Mouse (Mus musculus): ENCODE data around the gene Casd1.
A peak's percentile ranks its signal among the peaks of the same experiment; 100 is the strongest.

The Casd1 gene

GRCm38 (mm10) chr6:4600658-4601296 lies at the start of gene Casd1:
Casd1 (plus strand) TSS chr6:4600839.
- peak; percentile 59 for DNase-seq

GRCm38 (mm10) chr6:4555366-4555765 lies 45.3 kb upstream of the Casd1 start:
- DNase-seq = no peak

- DNase-seq = no peak
These were observed 43.6 kb upstream of the Casd1 start for GRCm38 (mm10) chr6:4557086-4557485.

GRCm38 (mm10) chr6:4557678-4558077 lies 43.0 kb upstream of the Casd1 start:
- DNase-seq = peak; percentile 49

- no peak for DNase-seq
These were observed 39.5 kb upstream of the Casd1 start for GRCm38 (mm10) chr6:4561156-4561555.

- no peak for DNase-seq
These were observed 39.0 kb upstream of the Casd1 start for GRCm38 (mm10) chr6:4561621-4562020.

- no peak for DNase-seq
These were observed 38.2 kb upstream of the Casd1 start for GRCm38 (mm10) chr6:4562401-4562800.

- no peak for DNase-seq
These were observed 37.2 kb upstream of the Casd1 start for GRCm38 (mm10) chr6:4563477-4563876.

GRCm38 (mm10) chr6:4570412-4570811 lies 30.2 kb upstream of the Casd1 start:
- no peak for DNase-seq

- DNase-seq = no peak
These were observed 22.9 kb upstream of the Casd1 start for GRCm38 (mm10) chr6:4577756-4578155.

- no peak for DNase-seq
These were observed 22.3 kb upstream of the Casd1 start for GRCm38 (mm10) chr6:4578343-4578742.

GRCm38 (mm10) chr6:4579620-4580019 lies 21.0 kb upstream of the Casd1 start:
- DNase-seq = no peak

GRCm38 (mm10) chr6:4583485-4583884 lies 17.2 kb upstream of the Casd1 start:
- DNase-seq = no peak

GRCm38 (mm10) chr6:4587946-4588345 lies 12.7 kb upstream of the Casd1 start:
- DNase-seq = no peak

- no peak for DNase-seq
These were observed 11.9 kb upstream of the Casd1 start for GRCm38 (mm10) chr6:4588722-4589121.

- DNase-seq = no peak
These were observed 10.6 kb upstream of the Casd1 start for GRCm38 (mm10) chr6:4590089-4590488.

- DNase-seq = no peak
These were observed 2.9 kb upstream of the Casd1 start for GRCm38 (mm10) chr6:4597711-4598110.

GRCm38 (mm10) chr6:4600085-4600657 lies 468 bp upstream of the Casd1 start:
- DNase-seq = no peak

GRCm38 (mm10) chr6:4601297-4601931 lies 775 bp downstream of the Casd1 start:
- DNase-seq = peak; percentile 29

- DNase-seq = no peak
These were observed 1.4 kb downstream of the Casd1 start for GRCm38 (mm10) chr6:4602012-4602411.

GRCm38 (mm10) chr6:4606394-4606793 lies 5.8 kb downstream of the Casd1 start:
- no peak for DNase-seq

GRCm38 (mm10) chr6:4610216-4610896 lies 9.7 kb downstream of the Casd1 start:
- no peak for DNase-seq

GRCm38 (mm10) chr6:4611853-4612252 lies 11.2 kb downstream of the Casd1 start:
- no peak for DNase-seq

- DNase-seq = no peak
These were observed 11.8 kb downstream of the Casd1 start for GRCm38 (mm10) chr6:4612431-4612830.

Measured in liver (tissue).